Mouse (Mus musculus) MEL (cell line): Measurements from ENCODE around the gene Prr15. TPM values are rescaled to one million over a fixed set of nuclear protein-coding genes. Genes with fewer than 3 reads are reported as not detected.

Experiments
- DNase-seq: peaks from one replicate; pipeline ENCODE4 v3.0.0; 2011; ENCODE audit warnings: low read depth, low spot score
- H3K27ac ChIP-seq: 2 replicates; pipeline ENCODE4 v1.5.1; 2012; ENCODE audit warnings: low read depth, mild to moderate bottlenecking, control low read depth, low read length, moderate library complexity; ENCODE audit not compliant: control insufficient read depth
- H3K27me3 ChIP-seq, 2 experiments: fragments of 150-350 bp in 1 of 2; sonication (generic) in 1 of 2; 2 replicates each; pipeline ENCODE4 v1.6.1; 2012; ENCODE audit warnings: low read length in 2 of 2, mild to moderate bottlenecking in 2 of 2, improper control_type of control experiment in 1 of 2, moderate library complexity in 1 of 2; ENCODE audit not compliant: insufficient read depth in 2 of 2, control insufficient read depth in 1 of 2
- H3K36me3 ChIP-seq, 2 experiments: 2 replicates each; pipeline ENCODE4 v1.6.1; 2012 to 2014; ENCODE audit warnings: low read length in 2 of 2, improper control_type of control experiment in 1 of 2, inconsistent platforms in 1 of 2, mild to moderate bottlenecking in 1 of 2; ENCODE audit not compliant: insufficient read depth in 2 of 2, control insufficient read depth in 1 of 2
- H3K4me1 ChIP-seq, 2 experiments: fragments of 150-350 bp in 1 of 2; sonication (generic) in 1 of 2; 2 replicates each; pipeline ENCODE4 v1.6.1; 2012; ENCODE audit warnings: low read length in 2 of 2, improper control_type of control experiment in 1 of 2, mild to moderate bottlenecking in 1 of 2; ENCODE audit not compliant: insufficient read depth in 2 of 2, control insufficient read depth in 1 of 2
- H3K4me3 ChIP-seq, 2 experiments: fragments of 150-350 bp in 1 of 2; sonication (generic) in 1 of 2; 2 replicates each; pipeline ENCODE4 v1.5.1; 2012; ENCODE audit warnings: low read depth in 2 of 2, low read length in 2 of 2, mild to moderate bottlenecking in 2 of 2, moderate library complexity in 2 of 2, control low read depth in 1 of 2, improper control_type of control experiment in 1 of 2; ENCODE audit not compliant: control insufficient read depth in 1 of 2, insufficient read depth in 1 of 2
- H3K79me2 ChIP-seq: 2 replicates; pipeline ENCODE4 v1.6.1; 2012; ENCODE audit warnings: mild to moderate bottlenecking, low read length, moderate library complexity; ENCODE audit not compliant: control insufficient read depth, poor library complexity, insufficient read depth
- H3K9ac ChIP-seq: 2 replicates; pipeline ENCODE4 v1.6.1; 2012; ENCODE audit warnings: low read depth, mild to moderate bottlenecking, control low read depth, low read length, moderate library complexity; ENCODE audit not compliant: control insufficient read depth, poor library complexity, severe bottlenecking
- H3K9me3 ChIP-seq: fragments of 150-350 bp; sonication (generic); replicated peaks from 2 replicates; pipeline ENCODE4 v1.6.1; 2012; ENCODE audit warnings: mild to moderate bottlenecking, low read length, improper control_type of control experiment, moderate library complexity; ENCODE audit not compliant: insufficient read depth
- CHD1 ChIP-seq: IDR thresholded peaks from 2 replicates; pipeline ENCODE4 v1.6.1; 2012; ENCODE audit warnings: low read depth, mild to moderate bottlenecking, inconsistent platforms, low read length, improper control_type of control experiment
- ELF1 ChIP-seq: IDR thresholded peaks from 2 replicates; pipeline ENCODE4 v1.6.1; 2014; ENCODE audit warnings: low read depth, mild to moderate bottlenecking, inconsistent platforms, low read length, improper control_type of control experiment, moderate library complexity
- GATA1 ChIP-seq: IDR thresholded peaks from 2 replicates; pipeline ENCODE4 v1.6.1; 2011; ENCODE audit warnings: low read depth, low read length, improper control_type of control experiment
- HCFC1 ChIP-seq: IDR thresholded peaks from 2 replicates; pipeline ENCODE4 v1.6.1; 2012; ENCODE audit warnings: low read depth, mild to moderate bottlenecking, inconsistent platforms, low read length, improper control_type of control experiment, moderate library complexity
- JUND ChIP-seq: IDR thresholded peaks from 2 replicates; pipeline ENCODE4 v1.6.1; 2011; ENCODE audit warnings: low read depth, mild to moderate bottlenecking, improper control_type of control experiment, low read length
- KAT2A ChIP-seq: conservative IDR thresholded peaks from 2 replicates; pipeline ENCODE4 v1.6.1; 2012; ENCODE audit warnings: low read depth, low read length, improper control_type of control experiment, inconsistent platforms
- MAZ ChIP-seq: IDR thresholded peaks from 2 replicates; pipeline ENCODE4 v1.6.1; 2012; ENCODE audit warnings: low read depth, mild to moderate bottlenecking, inconsistent platforms, low read length, improper control_type of control experiment
- MYB ChIP-seq: IDR thresholded peaks from 2 replicates; pipeline ENCODE4 v1.6.1; 2011; ENCODE audit warnings: mild to moderate bottlenecking, low read depth, low read length, improper control_type of control experiment
- MYC ChIP-seq: IDR thresholded peaks from 2 replicates; pipeline ENCODE4 v1.6.1; 2011; ENCODE audit warnings: low read depth, mild to moderate bottlenecking, low read length, improper control_type of control experiment, moderate library complexity
- NRF1 ChIP-seq: IDR thresholded peaks from 2 replicates; pipeline ENCODE4 v1.6.1; 2014; ENCODE audit warnings: low read depth, mild to moderate bottlenecking, inconsistent platforms, low read length, improper control_type of control experiment, moderate library complexity; ENCODE audit not compliant: poor library complexity, insufficient read depth, severe bottlenecking
- POLR2A ChIP-seq, 2 experiments: IDR thresholded peaks; 2 replicates each; pipeline ENCODE4 v1.6.1; 2011 to 2012; ENCODE audit warnings: low read length in 2 of 2, mild to moderate bottlenecking in 2 of 2, control low read depth in 1 of 2, improper control_type of control experiment in 1 of 2, low read depth in 1 of 2, moderate library complexity in 1 of 2; ENCODE audit not compliant: control insufficient read depth in 1 of 2, insufficient read depth in 1 of 2, poor library complexity in 1 of 2
- POLR2AphosphoS2 ChIP-seq: IDR thresholded peaks from 2 replicates; pipeline ENCODE4 v1.6.1; 2011; ENCODE audit warnings: low read length, improper control_type of control experiment
- RCOR1 ChIP-seq: IDR thresholded peaks from 2 replicates; pipeline ENCODE4 v1.6.1; 2012; ENCODE audit warnings: low read depth, mild to moderate bottlenecking, inconsistent platforms, low read length, improper control_type of control experiment
- SMC3 ChIP-seq: IDR thresholded peaks from 2 replicates; pipeline ENCODE4 v1.6.1; 2011; ENCODE audit warnings: low read depth, low read length, improper control_type of control experiment
- TBP ChIP-seq: IDR thresholded peaks from 2 replicates; pipeline ENCODE4 v1.8.0; 2011; ENCODE audit warnings: low read depth, low read length, improper control_type of control experiment
- UBTF ChIP-seq: IDR thresholded peaks from 2 replicates; pipeline ENCODE4 v1.6.1; 2012; ENCODE audit warnings: low read depth, mild to moderate bottlenecking, inconsistent platforms, low read length, improper control_type of control experiment, moderate library complexity, borderline replicate concordance; ENCODE audit not compliant: insufficient read depth
- USF1 ChIP-seq: IDR thresholded peaks from 2 replicates; pipeline ENCODE4 v1.6.1; 2014; ENCODE audit warnings: low read depth, mild to moderate bottlenecking, inconsistent platforms, low read length, improper control_type of control experiment, moderate library complexity
- USF2 ChIP-seq, 2 experiments: IDR thresholded peaks; 2 replicates each; pipeline ENCODE4 v1.6.1; 2011 to 2012; ENCODE audit warnings: improper control_type of control experiment in 2 of 2, low read length in 2 of 2, borderline replicate concordance in 1 of 2, inconsistent platforms in 1 of 2, low read depth in 1 of 2, mild to moderate bottlenecking in 1 of 2; ENCODE audit not compliant: insufficient read depth in 1 of 2
- ZC3H11A ChIP-seq: IDR thresholded peaks from 2 replicates; pipeline ENCODE4 v1.6.1; 2012; ENCODE audit warnings: low read depth, mild to moderate bottlenecking, inconsistent platforms, low read length, improper control_type of control experiment
- ZMIZ1 ChIP-seq: IDR thresholded peaks from 2 replicates; pipeline ENCODE4 v1.6.1; 2012; ENCODE audit warnings: low read depth, mild to moderate bottlenecking, inconsistent platforms, low read length, improper control_type of control experiment, moderate library complexity
- polyA plus RNA-seq, 2 experiments: library from polyadenylated mRNA; stranded (reverse) in 1 of 2; unstranded in 1 of 2; fragments of >175 nt in 1 of 2; fragments of >200 nt in 1 of 2; gene quantifications; 2 replicates each; pipeline versions ENCODE4 v1.2.1 to v1.2.4; 2012; ENCODE audit warnings: low replicate concordance in 2 of 2, low read depth in 1 of 2; ENCODE audit not compliant: insufficient read length in 2 of 2, insufficient read depth in 1 of 2, missing spikeins in 1 of 2
- total RNA-seq: library from RNA; depleted of rRNA; stranded (reverse); fragments of 300-350 nt; gene quantifications from 2 replicates; pipeline ENCODE4 v1.2.3, GENCODE M21; 2012

Prr15 gene
- total and polyA plus RNA-seq, 3 experiments, result not detected

- Histone ChIP-seq H3K4me3 (no peak overlapping the region), H3K9ac (no peak overlapping the region), H3K27me3 (no peaks in the 10 kb centered on the region), H3K9me3 (no peaks in the 10 kb centered on the region), H3K4me1 (no peaks in the 10 kb centered on the region), H3K36me3 (no peaks in the 10 kb centered on the region), H3K79me2 (no peaks in the 10 kb centered on the region), H3K27ac (no peak overlapping the region)
- no peak for DNase-seq
- TF ChIP-seq MYC, result no peak
- TF ChIP-seq GATA1, result no peak
- no peak for TF ChIP-seq POLR2A (IDR thresholded peaks at IDR 0.05; ENCODE audit: control insufficient read depth in 1 of 2, insufficient read depth in 1 of 2, low read depth in 1 of 2, low read length in 2 of 2, poor library complexity in 1 of 2)
- TF ChIP-seq NRF1, result no peak
- TF ChIP-seq HCFC1, result no peak
- no peak for TF ChIP-seq SMC3
- no peak for TF ChIP-seq RCOR1
- no peak for TF ChIP-seq ZC3H11A
- TF ChIP-seq TBP, result no peak
- no peak for TF ChIP-seq CHD1
- TF ChIP-seq USF1, result no peak
- no peak for TF ChIP-seq USF2 (IDR thresholded peaks at IDR 0.05; ENCODE audit: borderline replicate concordance in 1 of 2, insufficient read depth in 1 of 2, low read depth in 1 of 2, low read length in 2 of 2)
- TF ChIP-seq ZMIZ1, result no peak
- no peak for TF ChIP-seq UBTF
- no peak for TF ChIP-seq JUND
- no peak for TF ChIP-seq POLR2AphosphoS2
- no peak for TF ChIP-seq KAT2A
- no peak for TF ChIP-seq MAZ
Measured at GRCm38 (mm10) chr6:54328783-54329182, 3.1 kb downstream of the Prr15 start.

- DNase-seq, result no peak
- no peaks in the 10 kb centered on the region for H3K79me2 ChIP-seq
- no peak overlapping the region for H3K27ac ChIP-seq
- no peak overlapping the region for H3K9ac ChIP-seq
- no peaks in the 10 kb centered on the region for H3K27me3 ChIP-seq
- H3K9me3 ChIP-seq, result no peaks in the 10 kb centered on the region
- H3K4me1 ChIP-seq, result no peaks in the 10 kb centered on the region
- TF ChIP-seq POLR2A (IDR thresholded peaks at IDR 0.05; ENCODE audit: control insufficient read depth in 1 of 2, insufficient read depth in 1 of 2, low read depth in 1 of 2, low read length in 2 of 2, poor library complexity in 1 of 2) (no peak), MYB (no peak), ELF1 (no peak), GATA1 (no peak), ZMIZ1 (no peak), USF2 (IDR thresholded peaks at IDR 0.05; ENCODE audit: borderline replicate concordance in 1 of 2, insufficient read depth in 1 of 2, low read depth in 1 of 2, low read length in 2 of 2) (no peak)
- no peaks in the 10 kb centered on the region for H3K36me3 ChIP-seq
- no peak overlapping the region for H3K4me3 ChIP-seq
Measured at GRCm38 (mm10) chr6:54329598-54329997, 4.0 kb downstream of the Prr15 start.
